Mouse (Mus musculus) stomach, postnatal 0 days (tissue): ENCODE measurements around the gene Cux2.

ENCODE experiments used
- CTCF ChIP-seq: IDR thresholded peaks from 2 replicates; pipeline ENCODE4 v1.5.1; 2016; ENCODE audit warnings: antibody characterized with exemption, low read depth, mild to moderate bottlenecking, moderate library complexity
- EP300 ChIP-seq: optimal IDR thresholded peaks from 2 replicates; pipeline ENCODE3; 2016; ENCODE audit warnings: antibody characterized with exemption

DNA sequence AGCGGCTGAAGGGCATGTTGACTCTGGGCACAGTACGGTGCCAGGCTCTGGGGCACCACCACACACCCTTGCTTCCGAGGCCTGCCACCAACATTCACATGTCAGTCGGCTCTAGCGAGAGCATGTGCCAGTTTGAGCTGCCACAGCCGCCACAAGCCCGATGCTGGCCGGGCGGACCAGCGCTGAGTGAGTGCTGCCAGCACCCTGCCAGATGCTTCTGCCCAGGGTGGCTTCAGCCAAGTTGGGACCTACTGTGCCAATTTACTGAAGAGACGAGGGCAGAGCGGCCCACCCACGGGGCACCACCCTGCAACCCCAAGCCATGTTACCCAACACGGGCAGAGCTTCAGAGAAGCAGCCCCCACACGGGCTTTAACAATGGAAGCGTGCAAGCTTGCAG lies 49.5 kb downstream of the Cux2 start:
- TF ChIP-seq EP300 = no peak
- no peak for TF ChIP-seq CTCF
